Mouse (Mus musculus) forebrain, postnatal 0 days (tissue): ENCODE results near the gene Slc16a4. TPM values are rescaled to one million over a fixed set of nuclear protein-coding genes. Genes with fewer than 3 reads are reported as not detected.

Experiments used
- ATAC-seq: fragments of 200-750 bp; cut with Nextera tagmentation; 2 replicates; pipeline ENCODE4 v1.8.0; 2017; ENCODE audit warnings: mild to moderate bottlenecking, moderate library complexity
- DNase-seq: peaks from one replicate; pipeline ENCODE4 v3.0.0-alpha.2; 2015
- H3K27ac ChIP-seq: fragments of 300-500 bp; sonication (generic); 2 replicates; pipeline ENCODE4 v1.5.1; 2014; ENCODE audit warnings: low read depth, mild to moderate bottlenecking, antibody characterized with exemption, low read length, moderate library complexity, mixed read lengths
- H3K27me3 ChIP-seq: fragments of 300-500 bp; sonication (generic); 2 replicates; pipeline ENCODE4 v1.6.1; 2014; ENCODE audit warnings: mild to moderate bottlenecking, low read length, mixed read lengths; ENCODE audit not compliant: insufficient read depth
- H3K36me3 ChIP-seq: fragments of 300-500 bp; sonication (generic); 2 replicates; pipeline ENCODE4 v1.6.1; 2014; ENCODE audit warnings: mild to moderate bottlenecking, moderate library complexity; ENCODE audit not compliant: insufficient read depth
- H3K4me1 ChIP-seq: fragments of 300-500 bp; sonication (generic); 2 replicates; pipeline ENCODE4 v1.6.1; 2014; ENCODE audit warnings: antibody characterized with exemption; ENCODE audit not compliant: insufficient read depth
- H3K4me2 ChIP-seq: fragments of 300-500 bp; sonication (generic); 2 replicates; pipeline ENCODE4 v1.6.1; 2014; ENCODE audit warnings: low read depth, mild to moderate bottlenecking, moderate library complexity
- H3K4me3 ChIP-seq: fragments of 300-500 bp; sonication (generic); 2 replicates; pipeline ENCODE4 v1.5.1; 2014; ENCODE audit warnings: low read depth, low read length, mixed read lengths
- H3K9ac ChIP-seq: fragments of 300-500 bp; sonication (generic); 2 replicates; pipeline ENCODE4 v1.6.1; 2014; ENCODE audit warnings: mild to moderate bottlenecking
- H3K9me3 ChIP-seq: fragments of 300-500 bp; sonication (generic); 2 replicates; pipeline ENCODE4 v1.6.1; 2016; ENCODE audit warnings: low read length
- CTCF ChIP-seq: sonication (generic); IDR thresholded peaks from 2 replicates; pipeline ENCODE4 v1.5.1; 2016; ENCODE audit warnings: antibody characterized with exemption, control low read depth, low read depth
- WGBS: fragments of 180-500 bp; shearing (Covaris S2); extraction: QIAGEN DNeasy Blood & Tissue Kit; methylation state at CpG from one replicate; pipeline ENCODE4 v1.1.7; 2014; 5-methylcytosine and 5-hydroxymethylcytosine counted together
- polyA plus RNA-seq: library from polyadenylated mRNA; unstranded; fragments of >200 nt; fragmentation: Nextera tagmentation; extraction: Ambion mirVana; gene quantifications from 2 replicates; pipeline ENCODE4 v1.2.1, GENCODE M21; 2015
- total RNA-seq: library from RNA; depleted of rRNA; stranded (reverse); fragments of >200 nt; gene quantifications from 2 replicates; pipeline ENCODE4 v1.2.3, GENCODE M21; 2014

Slc16a4 gene
- total and polyA plus RNA-seq, 2 experiments from 2014 or later = 1.1 to 2.3 TPM

GRCm38 (mm10) chr3:107331746-107332126, 40.7 kb downstream of the Slc16a4 start:
- Histone ChIP-seq H3K4me2 (peak overlapping the region; percentile 92), H3K9me3 (no peaks in the 10 kb centered on the region), H3K27me3 (no peaks in the 10 kb centered on the region), H3K9ac (peak overlapping the region; percentile 81), H3K4me1 (peaks cover 17% of the 10 kb centered on the region), H3K4me3 (peak overlapping the region; percentile 98), H3K27ac (peak overlapping the region; percentile 86), H3K36me3 (peaks cover 14% of the 10 kb centered on the region)
- ATAC-seq (no peak), DNase-seq (no peak)
- no peak for TF ChIP-seq CTCF
- WGBS = 19% methylated on average over 17 of the region's 17 CpGs

- Histone ChIP-seq H3K9me3 (no peaks in the 10 kb centered on the region), H3K27ac (peak overlapping the region; percentile 86), H3K4me1 (peaks cover 17% of the 10 kb centered on the region), H3K36me3 (peaks cover 14% of the 10 kb centered on the region), H3K9ac (peak overlapping the region; percentile 81), H3K27me3 (no peaks in the 10 kb centered on the region), H3K4me2 (peak overlapping the region; percentile 92), H3K4me3 (peak overlapping the region; percentile 98)
- no peak for TF ChIP-seq CTCF
- ATAC-seq = no peak
- WGBS = 2% methylated on average over 75 of the region's 75 CpGs
- DNase-seq = peak; percentile 21
These were observed 41.3 kb downstream of the Slc16a4 start for GRCm38 (mm10) chr3:107332127-107332959.

DNA sequence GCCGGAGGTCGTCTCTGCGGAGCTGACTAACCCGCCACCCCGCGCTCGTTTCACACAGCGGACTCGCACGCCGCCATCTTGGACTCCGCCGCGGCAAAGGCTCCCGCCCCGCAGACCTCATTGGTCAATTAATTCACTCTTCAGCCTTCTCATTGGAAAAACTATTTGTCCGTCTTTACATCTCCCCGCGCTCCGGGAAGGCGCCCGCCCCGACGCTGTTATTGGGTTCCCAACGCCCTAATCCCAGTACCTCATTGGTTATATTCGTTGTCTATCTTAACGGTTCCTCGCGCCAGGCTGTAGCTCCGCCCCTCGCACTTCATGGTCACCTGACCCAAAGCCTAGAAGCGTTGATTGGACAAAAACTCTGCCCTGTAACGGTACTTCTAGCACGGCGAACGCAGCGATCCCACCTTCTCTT, 41.9 kb downstream of the Slc16a4 start:
- Histone ChIP-seq H3K27me3 (no peaks in the 10 kb centered on the region), H3K4me1 (peaks cover 17% of the 10 kb centered on the region), H3K4me3 (peak overlapping the region; percentile 98), H3K9me3 (no peaks in the 10 kb centered on the region), H3K27ac (peak overlapping the region; percentile 89), H3K4me2 (peak overlapping the region; percentile 92), H3K9ac (peak overlapping the region; percentile 81), H3K36me3 (peaks cover 14% of the 10 kb centered on the region)
- under 1% methylated on average over 37 of the region's 37 CpGs for WGBS
- DNase-seq (peak; percentile 99), ATAC-seq (peak; percentile 97)
- no peak for TF ChIP-seq CTCF

GRCm38 (mm10) chr3:107333381-107334201, 42.6 kb downstream of the Slc16a4 start, which contains the start of gene Rbm15:
TSS of gene Rbm15 (minus strand) at chr3:107333673.
- peak within 1 kb of the TSS; percentile 81 for H3K9ac ChIP-seq
- H3K36me3 ChIP-seq = peaks cover 14% of the 10 kb centered on the region
- H3K4me3 ChIP-seq = peak within 1 kb of the TSS; percentile 98
- H3K4me1 ChIP-seq = peaks cover 17% of the 10 kb centered on the region
- TF ChIP-seq CTCF = peak; percentile 34
- peak within 1 kb of the TSS; percentile 89 for H3K27ac ChIP-seq
- 1% methylated on average over 62 of the region's 62 CpGs for WGBS
- no peaks in the 10 kb centered on the region for H3K27me3 ChIP-seq
- H3K4me2 ChIP-seq = peak within 1 kb of the TSS; percentile 92
- peak; percentile 92 for ATAC-seq
- H3K9me3 ChIP-seq = no peaks in the 10 kb centered on the region
- DNase-seq = peak; percentile 100

- H3K4me1 ChIP-seq = peaks cover 17% of the 10 kb centered on the region
- WGBS = 11% methylated on average over 12 of the region's 12 CpGs
- peaks cover 14% of the 10 kb centered on the region for H3K36me3 ChIP-seq
- H3K4me3 ChIP-seq = peak overlapping the region; percentile 98
- peak overlapping the region; percentile 65 for H3K9ac ChIP-seq
- peak overlapping the region; percentile 89 for H3K27ac ChIP-seq
- no peaks in the 10 kb centered on the region for H3K9me3 ChIP-seq
- TF ChIP-seq CTCF = no peak
- no peak for DNase-seq
- ATAC-seq = no peak
- no peaks in the 10 kb centered on the region for H3K27me3 ChIP-seq
- peak overlapping the region; percentile 81 for H3K4me2 ChIP-seq
These were observed 43.3 kb downstream of the Slc16a4 start for GRCm38 (mm10) chr3:107334202-107334934.

GRCm38 (mm10) chr3:107343971-107344370, 52.9 kb downstream of the Slc16a4 start:
- H3K36me3 ChIP-seq = no peaks in the 10 kb centered on the region
- no peak for ATAC-seq
- H3K9me3 ChIP-seq = no peaks in the 10 kb centered on the region
- DNase-seq = no peak
- no peak overlapping the region for H3K27ac ChIP-seq
- no peak for TF ChIP-seq CTCF
- H3K4me1 ChIP-seq = no peaks in the 10 kb centered on the region
- H3K9ac ChIP-seq = no peak overlapping the region
- H3K4me2 ChIP-seq = no peak overlapping the region
- 48% methylated on average over 3 of the region's 3 CpGs for WGBS
- no peaks in the 10 kb centered on the region for H3K27me3 ChIP-seq
- no peak overlapping the region for H3K4me3 ChIP-seq
